Mouse (Mus musculus): ENCODE measurements around the gene Ebf1. TPM values are rescaled to one million over a fixed set of nuclear protein-coding genes. Genes with fewer than 3 reads are reported as not detected.

Gene Ebf1
- polyA plus RNA-seq, 1 experiment, result 2.7 TPM

- TF ChIP-seq TCF3 (IDR thresholded peaks at IDR 0.05; ENCODE audit: insufficient read length, low read depth) (no peak), USF1 (IDR thresholded peaks at IDR 0.05; ENCODE audit: low read depth) (no peak), CEBPB (IDR thresholded peaks at IDR 0.05; ENCODE audit: insufficient read depth, poor library complexity, severe bottlenecking) (no peak), MYOD1 (IDR thresholded peaks at IDR 0.05; ENCODE audit: control insufficient read depth in 1 of 3, insufficient read length in 2 of 3, low read depth in 2 of 3) (no peak), E2F4 (IDR thresholded peaks at IDR 0.05; ENCODE audit: insufficient read depth) (no peak), POLR2A (IDR thresholded peaks at IDR 0.05; ENCODE audit: insufficient read length, low read depth) (no peak), TCF12 (IDR thresholded peaks at IDR 0.05; ENCODE audit: insufficient read depth, poor library complexity, severe bottlenecking) (no peak), MAX (IDR thresholded peaks at IDR 0.05; ENCODE audit: low read depth) (no peak), SRF (IDR thresholded peaks at IDR 0.05; ENCODE audit: control insufficient read depth, insufficient read length, low read depth) (no peak), MYOG (IDR thresholded peaks at IDR 0.05; ENCODE audit: control insufficient read depth in 1 of 3, insufficient read depth in 1 of 3, insufficient read length in 2 of 3, low read depth in 2 of 3) (no peak), REST (IDR thresholded peaks at IDR 0.05; ENCODE audit: insufficient read depth, insufficient read length) (no peak), POLR2AphosphoS2 (IDR thresholded peaks at IDR 0.05; ENCODE audit: insufficient read length, low read depth) (no peak)
- Histone ChIP-seq H3K36me3 (ENCODE audit: control insufficient read depth, insufficient read depth) (no peaks in the 10 kb centered on the region), H3ac (ENCODE audit: control insufficient read depth, insufficient read length) (no peak overlapping the region), H3K27me3 (ENCODE audit: control insufficient read depth, insufficient read depth, insufficient read length) (no peaks in the 10 kb centered on the region), H3K4me3 (no peak overlapping the region), H3K79me2 (ENCODE audit: control insufficient read depth, insufficient read depth) (no peaks in the 10 kb centered on the region), H3K4me2 (ENCODE audit: low read depth) (no peak overlapping the region)
Measured at GRCm38 (mm10) chr11:44593016-44593415, 24.1 kb upstream of the Ebf1 start.

GRCm38 (mm10) chr11:44594768-44595167, 22.3 kb upstream of the Ebf1 start:
- Histone ChIP-seq H3K4me2 (ENCODE audit: low read depth) (peak overlapping the region; percentile 62), H3K79me2 (ENCODE audit: control insufficient read depth, insufficient read depth) (no peaks in the 10 kb centered on the region), H3ac (ENCODE audit: control insufficient read depth, insufficient read length) (no peak overlapping the region), H3K4me3 (no peak overlapping the region), H3K27me3 (ENCODE audit: control insufficient read depth, insufficient read depth, insufficient read length) (no peaks in the 10 kb centered on the region), H3K36me3 (ENCODE audit: control insufficient read depth, insufficient read depth) (no peaks in the 10 kb centered on the region)
- TF ChIP-seq CEBPB (IDR thresholded peaks at IDR 0.05; ENCODE audit: insufficient read depth, poor library complexity, severe bottlenecking) (0 out of 2 replicates have a peak, but pooled peaks have one; percentile 2), TCF3 (IDR thresholded peaks at IDR 0.05; ENCODE audit: insufficient read length, low read depth) (no peak)

- no peak overlapping the region for H3ac ChIP-seq (ENCODE audit: control insufficient read depth, insufficient read length)
- no peaks in the 10 kb centered on the region for H3K36me3 ChIP-seq (ENCODE audit: control insufficient read depth, insufficient read depth)
- no peak overlapping the region for H3K4me3 ChIP-seq
- no peak overlapping the region for H3K4me2 ChIP-seq (ENCODE audit: low read depth)
- no peaks in the 10 kb centered on the region for H3K27me3 ChIP-seq (ENCODE audit: control insufficient read depth, insufficient read depth, insufficient read length)
- TF ChIP-seq TCF12 (IDR thresholded peaks at IDR 0.05; ENCODE audit: insufficient read depth, poor library complexity, severe bottlenecking), result no peak
- no peak for TF ChIP-seq CEBPB (IDR thresholded peaks at IDR 0.05; ENCODE audit: insufficient read depth, poor library complexity, severe bottlenecking)
- no peak for TF ChIP-seq USF1 (IDR thresholded peaks at IDR 0.05; ENCODE audit: low read depth)
- no peak for TF ChIP-seq POLR2A (IDR thresholded peaks at IDR 0.05; ENCODE audit: insufficient read length, low read depth)
- no peak for TF ChIP-seq REST (IDR thresholded peaks at IDR 0.05; ENCODE audit: insufficient read depth, insufficient read length)
- no peak for TF ChIP-seq POLR2AphosphoS2 (IDR thresholded peaks at IDR 0.05; ENCODE audit: insufficient read length, low read depth)
- no peak for TF ChIP-seq MYOG (IDR thresholded peaks at IDR 0.05; ENCODE audit: control insufficient read depth in 1 of 3, insufficient read depth in 1 of 3, insufficient read length in 2 of 3, low read depth in 2 of 3)
- TF ChIP-seq E2F4 (IDR thresholded peaks at IDR 0.05; ENCODE audit: insufficient read depth), result no peak
- H3K79me2 ChIP-seq (ENCODE audit: control insufficient read depth, insufficient read depth), result no peaks in the 10 kb centered on the region
Measured at GRCm38 (mm10) chr11:44606881-44607280, 10.2 kb upstream of the Ebf1 start.

- no peaks in the 10 kb centered on the region for H3K79me2 ChIP-seq (ENCODE audit: control insufficient read depth, insufficient read depth)
- TF ChIP-seq MYOG (IDR thresholded peaks at IDR 0.05; ENCODE audit: control insufficient read depth in 1 of 3, insufficient read depth in 1 of 3, insufficient read length in 2 of 3, low read depth in 2 of 3) (no peak), POLR2AphosphoS2 (IDR thresholded peaks at IDR 0.05; ENCODE audit: insufficient read length, low read depth) (no peak), MAX (IDR thresholded peaks at IDR 0.05; ENCODE audit: low read depth) (no peak), E2F4 (IDR thresholded peaks at IDR 0.05; ENCODE audit: insufficient read depth) (no peak), CEBPB (IDR thresholded peaks at IDR 0.05; ENCODE audit: insufficient read depth, poor library complexity, severe bottlenecking) (no peak), SRF (IDR thresholded peaks at IDR 0.05; ENCODE audit: control insufficient read depth, insufficient read length, low read depth) (no peak), TCF3 (IDR thresholded peaks at IDR 0.05; ENCODE audit: insufficient read length, low read depth) (no peak), REST (IDR thresholded peaks at IDR 0.05; ENCODE audit: insufficient read depth, insufficient read length) (no peak), TCF12 (IDR thresholded peaks at IDR 0.05; ENCODE audit: insufficient read depth, poor library complexity, severe bottlenecking) (no peak), POLR2A (IDR thresholded peaks at IDR 0.05; ENCODE audit: insufficient read length, low read depth) (no peak), USF1 (IDR thresholded peaks at IDR 0.05; ENCODE audit: low read depth) (no peak)
Measured at GRCm38 (mm10) chr11:44608646-44609045, 8.5 kb upstream of the Ebf1 start.

GRCm38 (mm10) chr11:44610971-44611781, 5.9 kb upstream of the Ebf1 start:
- Histone ChIP-seq H3K4me2 (ENCODE audit: low read depth) (peak overlapping the region; percentile 91), H3K79me2 (ENCODE audit: control insufficient read depth, insufficient read depth) (no peaks in the 10 kb centered on the region), H3K36me3 (ENCODE audit: control insufficient read depth, insufficient read depth) (no peaks in the 10 kb centered on the region), H3K27me3 (ENCODE audit: control insufficient read depth, insufficient read depth, insufficient read length) (no peaks in the 10 kb centered on the region), H3K4me3 (no peak overlapping the region), H3ac (ENCODE audit: control insufficient read depth, insufficient read length) (no peak overlapping the region)
- TF ChIP-seq TCF3 (IDR thresholded peaks at IDR 0.05; ENCODE audit: insufficient read length, low read depth), result no peak
- TF ChIP-seq POLR2A (IDR thresholded peaks at IDR 0.05; ENCODE audit: insufficient read length, low read depth), result no peak
- TF ChIP-seq CEBPB (IDR thresholded peaks at IDR 0.05; ENCODE audit: insufficient read depth, poor library complexity, severe bottlenecking), result no peak
- TF ChIP-seq POLR2AphosphoS2 (IDR thresholded peaks at IDR 0.05; ENCODE audit: insufficient read length, low read depth), result no peak
- TF ChIP-seq TCF12 (IDR thresholded peaks at IDR 0.05; ENCODE audit: insufficient read depth, poor library complexity, severe bottlenecking), result no peak
- no peak for TF ChIP-seq MYOG (IDR thresholded peaks at IDR 0.05; ENCODE audit: control insufficient read depth in 1 of 3, insufficient read depth in 1 of 3, insufficient read length in 2 of 3, low read depth in 2 of 3)
- no peak for TF ChIP-seq E2F4 (IDR thresholded peaks at IDR 0.05; ENCODE audit: insufficient read depth)
- no peak for TF ChIP-seq USF1 (IDR thresholded peaks at IDR 0.05; ENCODE audit: low read depth)
- TF ChIP-seq REST (IDR thresholded peaks at IDR 0.05; ENCODE audit: insufficient read depth, insufficient read length), result no peak
- no peak for TF ChIP-seq MYOD1 (IDR thresholded peaks at IDR 0.05; ENCODE audit: control insufficient read depth in 1 of 3, insufficient read length in 2 of 3, low read depth in 2 of 3)
- no peak for TF ChIP-seq SRF (IDR thresholded peaks at IDR 0.05; ENCODE audit: control insufficient read depth, insufficient read length, low read depth)
- no peak for TF ChIP-seq MAX (IDR thresholded peaks at IDR 0.05; ENCODE audit: low read depth)

More at GRCm38 (mm10) chr11:44608646-44609045, 8.5 kb upstream of the Ebf1 start:
- Histone ChIP-seq H3K4me2 (ENCODE audit: low read depth) (no peak overlapping the region), H3K27me3 (ENCODE audit: control insufficient read depth, insufficient read depth, insufficient read length) (no peaks in the 10 kb centered on the region), H3ac (ENCODE audit: control insufficient read depth, insufficient read length) (no peak overlapping the region), H3K36me3 (ENCODE audit: control insufficient read depth, insufficient read depth) (no peaks in the 10 kb centered on the region), H3K4me3 (no peak overlapping the region)

Data from myocyte (in vitro differentiated cells).